Mouse (Mus musculus): ENCODE data around the gene Skp1a. TPM values are rescaled to one million over a fixed set of nuclear protein-coding genes. Genes with fewer than 3 reads are reported as not detected.

The Skp1a gene
- polyA plus RNA-seq, 1 experiment from 2014 or later, result 503 TPM

GRCm38 (mm10) chr11:52286301-52286957 lies 54.6 kb downstream of the Skp1a start:
- Histone ChIP-seq H3K9ac (ENCODE audit: low read depth, low read length) (no peak overlapping the region), H3K36me3 (ENCODE audit: control insufficient read depth, insufficient read depth, low read length) (no peaks in the 10 kb centered on the region), H3K27ac (ENCODE audit: low read depth, low read length) (no peak overlapping the region), H3K27me3 (replicated peaks; ENCODE audit: control insufficient read depth, insufficient read depth, low read length) (peaks cover 51% of the 10 kb centered on the region), H3K9me3 (ENCODE audit: control insufficient read depth, low read length) (no peaks in the 10 kb centered on the region), H3K4me1 (replicated peaks; ENCODE audit: control insufficient read depth, insufficient read depth, low read length) (peaks cover 9% of the 10 kb centered on the region), H3K4me2 (no peak overlapping the region), H3K4me3 (ENCODE audit: low read depth, low read length) (no peak overlapping the region)
- no peak for ATAC-seq (replicated peaks; ENCODE audit: low FRiP score)
- no peak for DNase-seq (ENCODE audit: low spot score)
- 44% methylated on average over 16 of the region's 16 CpGs for WGBS

DNA sequence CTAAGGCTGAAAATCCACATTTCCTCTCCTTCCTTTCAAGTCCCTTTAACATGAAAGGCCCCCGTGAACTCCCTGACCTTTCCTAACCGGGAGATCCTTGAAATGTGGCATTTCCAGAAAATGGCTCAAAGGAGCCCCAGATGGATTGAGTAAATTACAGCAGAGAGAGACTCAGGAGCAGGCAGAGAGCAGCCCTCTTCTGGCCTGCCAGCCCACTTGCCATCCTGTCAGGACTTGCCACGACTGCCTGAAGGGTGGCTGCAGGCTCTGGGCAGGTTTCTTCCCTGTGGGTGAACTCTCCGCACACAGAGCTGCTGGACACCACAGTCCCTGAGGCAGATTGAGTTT lies 55.1 kb downstream of the Skp1a start:
- no peak overlapping the region for H3K27ac ChIP-seq (ENCODE audit: low read depth, low read length)
- peaks cover 47% of the 10 kb centered on the region for H3K27me3 ChIP-seq (replicated peaks; ENCODE audit: control insufficient read depth, insufficient read depth, low read length)
- H3K4me3 ChIP-seq (ENCODE audit: low read depth, low read length), result no peak overlapping the region

GRCm38 (mm10) chr11:52292346-52292745 lies 60.6 kb downstream of the Skp1a start:
- 61% methylated on average over 7 of the region's 7 CpGs for WGBS
- ATAC-seq (replicated peaks; ENCODE audit: low FRiP score) (no peak), DNase-seq (ENCODE audit: low spot score) (no peak)
- H3K9me3 ChIP-seq (ENCODE audit: control insufficient read depth, low read length), result no peaks in the 10 kb centered on the region
- H3K27ac ChIP-seq (ENCODE audit: low read depth, low read length), result no peak overlapping the region
- H3K36me3 ChIP-seq (ENCODE audit: control insufficient read depth, insufficient read depth, low read length), result no peaks in the 10 kb centered on the region
- H3K27me3 ChIP-seq (replicated peaks; ENCODE audit: control insufficient read depth, insufficient read depth, low read length), result no peaks in the 10 kb centered on the region
- no peak overlapping the region for H3K9ac ChIP-seq (ENCODE audit: low read depth, low read length)
- H3K4me3 ChIP-seq (ENCODE audit: low read depth, low read length), result no peak overlapping the region
- H3K4me1 ChIP-seq (replicated peaks; ENCODE audit: control insufficient read depth, insufficient read depth, low read length), result no peaks in the 10 kb centered on the region
- H3K4me2 ChIP-seq, result no peak overlapping the region

More for the DNA sequence above, 55.1 kb downstream of the Skp1a start:
- DNase-seq (ENCODE audit: low spot score) (no peak), ATAC-seq (replicated peaks; ENCODE audit: low FRiP score) (no peak)
- no peaks in the 10 kb centered on the region for H3K36me3 ChIP-seq (ENCODE audit: control insufficient read depth, insufficient read depth, low read length)
- H3K9ac ChIP-seq (ENCODE audit: low read depth, low read length), result no peak overlapping the region
- H3K4me1 ChIP-seq (replicated peaks; ENCODE audit: control insufficient read depth, insufficient read depth, low read length), result peaks cover 9% of the 10 kb centered on the region
- 29% methylated on average over 4 of the region's 4 CpGs for WGBS
- H3K4me2 ChIP-seq, result no peak overlapping the region
- no peaks in the 10 kb centered on the region for H3K9me3 ChIP-seq (ENCODE audit: control insufficient read depth, low read length)

DNA sequence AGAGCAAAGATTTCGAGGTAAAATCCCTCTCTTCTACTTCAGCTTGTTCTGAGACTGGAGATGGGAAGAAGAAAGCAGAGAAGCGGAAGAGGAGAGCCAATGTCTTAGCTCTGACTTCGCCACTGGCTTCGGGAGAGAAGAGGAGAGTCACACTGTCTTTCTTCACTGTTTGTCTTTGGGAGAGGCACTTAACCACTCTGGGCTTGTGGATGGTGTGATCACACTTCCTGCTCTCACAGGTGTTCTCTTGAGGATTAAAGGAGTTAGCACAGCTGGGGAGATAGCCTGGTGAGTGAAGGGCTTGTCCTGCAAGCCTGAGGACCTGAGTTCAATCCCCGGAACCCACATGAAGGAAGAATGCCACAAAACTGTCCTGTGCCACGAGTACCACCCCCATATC lies 61.1 kb downstream of the Skp1a start:
- Histone ChIP-seq H3K27ac (ENCODE audit: low read depth, low read length) (no peak overlapping the region), H3K4me2 (no peak overlapping the region)

DNA sequence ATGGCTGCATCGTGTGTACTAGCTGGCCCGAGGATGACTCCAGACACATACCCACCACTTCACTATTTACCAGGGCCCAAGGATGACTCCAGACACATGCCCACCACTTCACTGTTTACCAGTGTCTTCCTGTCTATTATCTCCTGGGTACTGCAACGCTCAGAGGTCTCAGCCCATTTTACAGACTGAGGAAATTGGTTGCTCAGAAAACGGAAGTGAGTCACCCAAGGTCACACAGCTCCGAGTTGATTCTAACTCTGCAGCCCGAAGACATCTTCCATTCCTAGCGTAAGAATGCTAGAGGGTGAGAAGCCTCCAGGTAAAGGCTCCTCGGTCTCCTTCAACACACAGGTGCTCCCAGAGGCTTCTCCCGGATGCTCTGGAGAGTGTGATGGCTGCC lies 62.3 kb downstream of the Skp1a start:
- Histone ChIP-seq H3K4me3 (ENCODE audit: low read depth, low read length) (no peak overlapping the region), H3K27ac (ENCODE audit: low read depth, low read length) (no peak overlapping the region), H3K4me1 (replicated peaks; ENCODE audit: control insufficient read depth, insufficient read depth, low read length) (no peaks in the 10 kb centered on the region), H3K27me3 (replicated peaks; ENCODE audit: control insufficient read depth, insufficient read depth, low read length) (no peaks in the 10 kb centered on the region), H3K4me2 (no peak overlapping the region), H3K9ac (ENCODE audit: low read depth, low read length) (no peak overlapping the region), H3K9me3 (ENCODE audit: control insufficient read depth, low read length) (no peaks in the 10 kb centered on the region), H3K36me3 (ENCODE audit: control insufficient read depth, insufficient read depth, low read length) (no peaks in the 10 kb centered on the region)
- ATAC-seq (replicated peaks; ENCODE audit: low FRiP score) (no peak), DNase-seq (ENCODE audit: low spot score) (no peak)
- WGBS, result 65% methylated on average over 9 of the region's 9 CpGs

More for the DNA sequence above, 61.1 kb downstream of the Skp1a start:
- Histone ChIP-seq H3K9me3 (ENCODE audit: control insufficient read depth, low read length) (no peaks in the 10 kb centered on the region), H3K4me3 (ENCODE audit: low read depth, low read length) (no peak overlapping the region), H3K36me3 (ENCODE audit: control insufficient read depth, insufficient read depth, low read length) (no peaks in the 10 kb centered on the region), H3K27me3 (replicated peaks; ENCODE audit: control insufficient read depth, insufficient read depth, low read length) (no peaks in the 10 kb centered on the region), H3K9ac (ENCODE audit: low read depth, low read length) (no peak overlapping the region), H3K4me1 (replicated peaks; ENCODE audit: control insufficient read depth, insufficient read depth, low read length) (no peaks in the 10 kb centered on the region)
- 63% methylated on average over 6 of the region's 6 CpGs for WGBS
- ATAC-seq (replicated peaks; ENCODE audit: low FRiP score) (no peak), DNase-seq (ENCODE audit: low spot score) (no peak)

Other genes starting within 250 kb of the Skp1a start
- gene Ube2b, start 231.2 kb upstream of the Skp1a start, polyA plus RNA-seq (2014; fragmentation: Nextera tagmentation; extraction: Ambion mirVana), result 84.9 and 88.5 TPM in 2 replicates
- gene Cdkl3, start 227.8 kb upstream of the Skp1a start, polyA plus RNA-seq (2014; fragmentation: Nextera tagmentation; extraction: Ambion mirVana), result 3.4 and 3.8 TPM in 2 replicates
- 69.4 and 76.3 TPM in 2 replicates for gene Ppp2ca, start 133.3 kb upstream of the Skp1a start, polyA plus RNA-seq (2014; fragmentation: Nextera tagmentation; extraction: Ambion mirVana)
- not detected in 2 replicates for gene Olfr1373, start 86.5 kb upstream of the Skp1a start, polyA plus RNA-seq (2014; fragmentation: Nextera tagmentation; extraction: Ambion mirVana)
- not detected in 2 replicates for gene Olfr1371, start 18.0 kb upstream of the Skp1a start, polyA plus RNA-seq (2014; fragmentation: Nextera tagmentation; extraction: Ambion mirVana)
- 6.6 and 6.8 TPM in 2 replicates for gene Tcf7, start 51.0 kb downstream of the Skp1a start, polyA plus RNA-seq (2014; fragmentation: Nextera tagmentation; extraction: Ambion mirVana)
- 228 and 243 TPM in 2 replicates for gene Vdac1, start 128.9 kb downstream of the Skp1a start, polyA plus RNA-seq (2014; fragmentation: Nextera tagmentation; extraction: Ambion mirVana)
- gene 9530068E07Rik, start 164.4 kb downstream of the Skp1a start, polyA plus RNA-seq (2014; fragmentation: Nextera tagmentation; extraction: Ambion mirVana), result 124 and 141 TPM in 2 replicates